Mouse (Mus musculus) G1E (cell line): ENCODE measurements around the gene Dock4.

Experiments
- CTCF ChIP-seq: IDR thresholded peaks from 2 replicates; pipeline ENCODE4 v1.5.1; 2012; ENCODE audit warnings: low read depth, low read length, inconsistent platforms, mixed read lengths
- GATA2 ChIP-seq: IDR thresholded peaks from 2 replicates; pipeline ENCODE4 v1.6.1; 2012; ENCODE audit warnings: low read depth, low read length, inconsistent platforms, borderline replicate concordance
- POLR2AphosphoS5 ChIP-seq: IDR thresholded peaks from 2 replicates; pipeline ENCODE4 v1.6.1; 2012; ENCODE audit warnings: low read depth, low read length, inconsistent platforms; ENCODE audit not compliant: insufficient replicate concordance
- TAL1 ChIP-seq: conservative IDR thresholded peaks from 2 replicates; pipeline ENCODE4 v1.6.1; 2012; ENCODE audit warnings: low read depth, low read length, inconsistent platforms, mixed read lengths

DNA sequence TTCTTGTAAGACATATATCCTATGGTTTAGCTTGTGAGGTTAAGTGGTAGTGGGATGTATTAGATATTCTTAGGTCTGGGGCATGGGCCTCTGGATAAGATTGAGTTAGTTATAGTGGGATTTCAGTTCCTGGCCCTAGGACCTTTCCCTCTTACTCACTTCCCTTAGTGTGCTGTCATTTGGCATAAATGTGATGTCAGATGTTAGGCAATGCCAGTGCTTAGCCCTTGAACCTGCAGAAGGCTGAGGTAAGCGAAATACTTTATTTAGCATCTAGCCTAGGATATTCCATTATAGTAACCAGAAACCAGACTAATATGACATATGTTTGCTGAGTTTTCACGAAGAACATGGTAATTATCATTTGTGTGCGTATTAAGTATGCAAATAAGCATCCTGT is 105.6 kb downstream of the Dock4 start:
- TF ChIP-seq POLR2AphosphoS5, result no peak
- TF ChIP-seq CTCF, result no peak
- no peak for TF ChIP-seq TAL1
- TF ChIP-seq GATA2, result no peak
